Mouse (Mus musculus) lung, embryonic 14.5 days (tissue): ENCODE measurements at regions not wholly inside any gene's neighbourhood (a gene's known extent, or its start where the extent isn't known, plus 50 kb on each side); places are given as distances from the start of the nearest gene placed in this dataset.
A peak's percentile ranks its signal among the peaks of the same experiment; 100 is the strongest.

Experiments used
- ATAC-seq: fragments of 200-750 bp; cut with Nextera tagmentation; 2 replicates; pipeline ENCODE4 v1.8.0; 2017; ENCODE audit warnings: mild to moderate bottlenecking, moderate TSS enrichment, moderate library complexity; ENCODE audit not compliant: insufficient read depth
- DNase-seq: peaks from one replicate; pipeline ENCODE4 v3.0.0-alpha.2; 2015
- H3K27ac ChIP-seq: fragments of 300-500 bp; sonication (generic); 2 replicates; pipeline ENCODE4 v1.5.1; 2014; ENCODE audit warnings: low read depth, mild to moderate bottlenecking, moderate library complexity
- H3K27me3 ChIP-seq: fragments of 300-500 bp; sonication (generic); 2 replicates; pipeline ENCODE4 v1.6.1; 2014; ENCODE audit warnings: low read length, control low read depth; ENCODE audit not compliant: insufficient read depth
- H3K36me3 ChIP-seq: fragments of 300-500 bp; sonication (generic); 2 replicates; pipeline ENCODE4 v1.6.1; 2014; ENCODE audit warnings: control low read depth; ENCODE audit not compliant: insufficient read depth
- H3K4me1 ChIP-seq: fragments of 300-500 bp; sonication (generic); 2 replicates; pipeline ENCODE4 v1.6.1; 2014; ENCODE audit warnings: antibody characterized with exemption, control low read depth; ENCODE audit not compliant: insufficient read depth
- H3K4me2 ChIP-seq: fragments of 300-500 bp; sonication (generic); 2 replicates; pipeline ENCODE4 v1.6.1; 2014; ENCODE audit warnings: mild to moderate bottlenecking
- H3K4me3 ChIP-seq: fragments of 300-500 bp; sonication (generic); 2 replicates; pipeline ENCODE4 v1.5.1; 2014; ENCODE audit warnings: low read depth, low read length
- H3K9ac ChIP-seq: fragments of 300-500 bp; sonication (generic); 2 replicates; pipeline ENCODE4 v1.6.1; 2014
- H3K9me3 ChIP-seq: fragments of 300-500 bp; sonication (generic); 2 replicates; pipeline ENCODE4 v1.6.1; 2016; ENCODE audit warnings: low read depth, low read length, control low read depth
- CTCF ChIP-seq: IDR thresholded peaks from 2 replicates; pipeline ENCODE4 v1.5.1; 2016; ENCODE audit warnings: antibody characterized with exemption, low read depth
- WGBS: fragments of 180-500 bp; shearing (Covaris S2); extraction: QIAGEN DNeasy Blood & Tissue Kit; methylation state at CpG from one replicate; pipeline ENCODE4 v1.1.7; 2014; 5-methylcytosine and 5-hydroxymethylcytosine counted together

DNA sequence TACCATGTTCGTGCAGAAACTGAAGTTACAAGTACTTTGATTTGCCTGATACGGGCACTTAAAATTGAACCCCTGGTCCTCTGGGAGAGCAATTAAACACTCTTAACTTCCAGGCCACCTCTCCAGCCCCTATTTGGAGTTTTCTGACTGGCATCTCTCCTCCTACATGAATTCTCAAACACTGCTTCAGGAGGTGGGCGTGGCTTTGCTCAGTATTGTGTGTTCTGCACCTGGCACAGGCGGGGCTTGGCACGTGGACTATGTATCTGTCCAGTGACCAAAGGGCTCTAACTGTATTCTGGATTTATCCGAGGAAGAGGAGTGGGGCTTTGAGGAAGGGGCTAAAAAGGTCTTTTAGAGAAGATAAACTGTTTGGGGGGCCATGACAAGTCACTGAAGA lies 81.5 kb upstream of the Ppm1b start:
- Histone ChIP-seq H3K4me3 (no peak overlapping the region), H3K9me3 (no peaks in the 10 kb centered on the region), H3K4me1 (no peaks in the 10 kb centered on the region), H3K36me3 (no peaks in the 10 kb centered on the region), H3K4me2 (no peak overlapping the region), H3K9ac (no peak overlapping the region), H3K27me3 (no peaks in the 10 kb centered on the region), H3K27ac (no peak overlapping the region)
- DNase-seq (peak; percentile 59), ATAC-seq (no peak)
- no peak for TF ChIP-seq CTCF
- 60% methylated on average over 6 of the region's 6 CpGs for WGBS

DNA sequence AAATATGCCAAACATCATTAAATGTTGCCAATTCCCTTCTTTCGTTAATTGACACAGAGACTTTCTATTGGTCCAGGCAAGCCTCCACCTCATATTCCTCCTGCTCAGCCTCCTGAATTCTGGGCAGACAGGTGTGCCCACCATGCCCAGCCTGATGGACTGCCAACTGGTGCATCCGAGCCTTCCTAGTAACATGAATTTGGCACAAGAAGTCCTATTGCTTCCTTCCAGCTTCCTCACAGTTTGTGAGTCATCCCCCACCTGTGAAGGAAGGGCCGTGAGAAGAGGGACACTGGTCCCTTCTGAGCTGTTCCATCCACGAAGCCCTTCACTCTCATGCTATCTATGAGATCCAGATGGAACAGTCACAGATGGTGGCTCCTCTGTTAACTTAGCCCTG lies 80.5 kb upstream of the Ppm1b start:
- H3K36me3 ChIP-seq = no peaks in the 10 kb centered on the region
- no peak overlapping the region for H3K9ac ChIP-seq
- ATAC-seq = no peak
- no peak for TF ChIP-seq CTCF
- H3K27me3 ChIP-seq = no peaks in the 10 kb centered on the region
- H3K4me1 ChIP-seq = no peaks in the 10 kb centered on the region
- WGBS = 74% methylated on average over 4 of the region's 4 CpGs
- H3K4me2 ChIP-seq = no peak overlapping the region
- H3K4me3 ChIP-seq = no peak overlapping the region
- no peak for DNase-seq
- no peaks in the 10 kb centered on the region for H3K9me3 ChIP-seq
- no peak overlapping the region for H3K27ac ChIP-seq

GRCm38 (mm10) chr17:84877176-84877863 lies 79.2 kb upstream of the Ppm1b start:
- Histone ChIP-seq H3K4me1 (no peaks in the 10 kb centered on the region), H3K27me3 (no peaks in the 10 kb centered on the region), H3K4me2 (no peak overlapping the region), H3K4me3 (no peak overlapping the region), H3K27ac (no peak overlapping the region), H3K36me3 (no peaks in the 10 kb centered on the region), H3K9ac (no peak overlapping the region), H3K9me3 (no peaks in the 10 kb centered on the region)
- peak; percentile 44 for DNase-seq
- ATAC-seq = peak; percentile 61
- 59% methylated on average over 14 of the region's 14 CpGs for WGBS
- TF ChIP-seq CTCF = no peak

DNA sequence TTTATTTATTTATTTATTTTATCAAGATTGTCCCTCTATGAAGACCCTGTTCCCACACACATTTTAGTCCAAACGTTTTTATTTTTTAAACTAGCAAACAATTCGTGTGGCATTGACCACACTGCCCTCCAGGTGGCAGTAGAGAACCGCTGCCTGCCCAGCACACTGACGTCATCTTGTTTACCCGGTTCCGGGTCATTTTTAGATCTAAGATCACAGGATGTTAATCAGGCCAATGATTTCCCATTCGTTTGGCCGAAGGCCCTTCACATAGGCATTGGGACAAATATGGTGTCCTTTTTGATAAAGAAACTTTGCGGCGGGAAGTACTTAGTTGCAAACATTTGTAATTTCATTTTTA lies 78.7 kb upstream of the Ppm1b start:
- Histone ChIP-seq H3K9ac (no peak overlapping the region), H3K36me3 (no peaks in the 10 kb centered on the region), H3K9me3 (no peaks in the 10 kb centered on the region), H3K27ac (no peak overlapping the region), H3K4me3 (no peak overlapping the region), H3K4me2 (peak overlapping the region; percentile 52), H3K4me1 (no peaks in the 10 kb centered on the region), H3K27me3 (no peaks in the 10 kb centered on the region)
- peak; percentile 92 for TF ChIP-seq CTCF
- 17% methylated on average over 10 of the region's 10 CpGs for WGBS
- peak; percentile 63 for ATAC-seq
- peak; percentile 90 for DNase-seq

DNA sequence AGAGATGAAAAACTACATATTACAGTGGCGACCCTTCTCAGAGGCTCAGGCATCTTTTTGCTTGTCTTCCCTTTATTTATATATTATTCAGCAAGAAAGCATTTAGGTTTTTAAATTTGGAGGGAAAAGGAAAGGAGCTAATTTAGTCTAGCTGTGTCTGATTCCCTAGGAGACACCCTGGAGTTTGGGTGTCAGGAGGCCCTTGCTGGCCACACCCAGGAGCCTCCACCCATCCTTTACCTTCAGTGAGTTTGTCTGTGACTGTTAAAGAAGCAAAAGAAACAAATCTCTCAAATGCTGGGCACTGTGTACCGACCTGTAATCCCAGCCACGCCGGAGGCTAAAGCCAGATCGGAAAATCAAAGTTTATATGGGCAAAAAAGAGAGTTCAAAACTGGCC lies 78.2 kb upstream of the Ppm1b start:
- ATAC-seq (no peak), DNase-seq (no peak)
- no peak overlapping the region for H3K27ac ChIP-seq
- no peak overlapping the region for H3K4me3 ChIP-seq
- 85% methylated on average over 5 of the region's 5 CpGs for WGBS
- no peaks in the 10 kb centered on the region for H3K9me3 ChIP-seq
- H3K4me2 ChIP-seq = peak overlapping the region; percentile 52
- H3K9ac ChIP-seq = no peak overlapping the region
- no peaks in the 10 kb centered on the region for H3K36me3 ChIP-seq
- no peaks in the 10 kb centered on the region for H3K4me1 ChIP-seq
- H3K27me3 ChIP-seq = no peaks in the 10 kb centered on the region
- no peak for TF ChIP-seq CTCF

GRCm38 (mm10) chr17:84879146-84879545 lies 77.4 kb upstream of the Ppm1b start:
- no peak overlapping the region for H3K9ac ChIP-seq
- no peak for DNase-seq

DNA sequence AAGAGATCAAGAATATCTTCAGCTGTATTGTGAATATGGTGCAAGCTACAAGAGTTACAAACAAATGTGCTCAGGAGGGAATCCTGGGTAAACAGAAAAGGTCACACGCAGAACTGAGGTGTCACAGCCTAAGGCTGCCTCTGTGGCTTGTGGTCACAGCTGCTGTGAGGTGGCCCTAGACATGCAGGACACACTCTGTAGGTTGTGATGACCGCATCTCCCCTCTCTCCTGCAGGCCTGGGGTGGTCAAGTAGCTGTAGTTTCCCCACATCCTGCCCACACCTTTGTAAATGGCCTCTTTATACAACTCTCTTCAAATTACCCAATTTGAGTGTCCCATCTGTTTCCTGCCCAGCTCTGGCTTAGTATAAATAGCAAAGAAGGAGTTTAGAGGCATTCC lies 75.6 kb upstream of the Ppm1b start:
- TF ChIP-seq CTCF = no peak
- WGBS = 72% methylated on average over 2 of the region's 2 CpGs
- ATAC-seq (no peak), DNase-seq (no peak)
- no peak overlapping the region for H3K27ac ChIP-seq
- H3K4me2 ChIP-seq = no peak overlapping the region
- no peaks in the 10 kb centered on the region for H3K9me3 ChIP-seq
- H3K36me3 ChIP-seq = no peaks in the 10 kb centered on the region
- no peak overlapping the region for H3K9ac ChIP-seq
- no peak overlapping the region for H3K4me3 ChIP-seq
- no peaks in the 10 kb centered on the region for H3K27me3 ChIP-seq
- H3K4me1 ChIP-seq = no peaks in the 10 kb centered on the region

More at GRCm38 (mm10) chr17:84879146-84879545, 77.4 kb upstream of the Ppm1b start:
- Histone ChIP-seq H3K4me3 (no peak overlapping the region), H3K9me3 (no peaks in the 10 kb centered on the region), H3K4me1 (no peaks in the 10 kb centered on the region), H3K36me3 (no peaks in the 10 kb centered on the region), H3K27ac (no peak overlapping the region), H3K27me3 (no peaks in the 10 kb centered on the region), H3K4me2 (no peak overlapping the region)
- TF ChIP-seq CTCF = no peak
- 76% methylated on average over 10 of the region's 10 CpGs for WGBS
- ATAC-seq = no peak
